Mouse (Mus musculus): ENCODE measurements around the gene Lrrc43.

Gene Lrrc43

DNA sequence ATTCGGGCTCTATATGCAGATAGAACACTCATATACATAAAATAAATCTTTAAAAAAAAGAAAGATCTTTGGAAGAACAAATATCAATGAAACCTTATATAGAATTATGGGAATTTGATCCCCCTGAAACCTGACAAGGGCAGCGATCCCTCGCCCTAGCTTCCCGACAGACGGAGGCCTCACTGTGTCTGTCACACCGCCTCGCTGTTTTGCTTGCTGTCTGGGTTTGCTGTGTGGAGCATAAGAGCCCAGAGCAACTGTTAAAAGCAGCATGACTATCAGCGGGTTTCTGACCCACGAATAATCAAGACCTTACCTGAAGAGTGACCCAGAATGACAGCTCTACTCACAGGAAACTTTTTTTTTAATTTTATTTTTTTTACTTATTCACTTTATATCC is 31.6 kb downstream of the Lrrc43 start:
- no peak for DNase-seq (ENCODE audit: low read depth)

DNA sequence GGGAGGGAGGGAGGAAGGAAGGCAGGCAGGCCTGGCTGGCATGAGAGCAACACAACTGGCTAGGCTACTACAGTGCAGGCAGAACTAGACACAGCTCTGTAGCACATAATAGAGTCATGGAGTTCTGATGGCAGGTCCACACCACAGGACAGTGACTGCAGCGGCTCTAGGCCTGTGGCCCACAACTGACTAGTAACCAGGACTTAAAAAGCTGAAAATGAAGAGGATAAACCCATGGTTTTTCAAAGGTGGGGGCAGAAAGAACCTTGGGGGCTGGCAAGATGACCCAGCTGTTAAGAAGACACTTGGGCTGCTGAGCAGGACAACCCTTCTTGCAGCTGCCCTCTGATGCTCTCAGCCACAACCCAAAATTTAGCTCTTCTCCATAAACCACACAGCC is 32.5 kb downstream of the Lrrc43 start:
- no peak for DNase-seq (ENCODE audit: low read depth)

- DNase-seq (ENCODE audit: low read depth), result no peak
Measured at GRCm38 (mm10) chr5:123522166-123522565, 33.1 kb downstream of the Lrrc43 start.

DNA sequence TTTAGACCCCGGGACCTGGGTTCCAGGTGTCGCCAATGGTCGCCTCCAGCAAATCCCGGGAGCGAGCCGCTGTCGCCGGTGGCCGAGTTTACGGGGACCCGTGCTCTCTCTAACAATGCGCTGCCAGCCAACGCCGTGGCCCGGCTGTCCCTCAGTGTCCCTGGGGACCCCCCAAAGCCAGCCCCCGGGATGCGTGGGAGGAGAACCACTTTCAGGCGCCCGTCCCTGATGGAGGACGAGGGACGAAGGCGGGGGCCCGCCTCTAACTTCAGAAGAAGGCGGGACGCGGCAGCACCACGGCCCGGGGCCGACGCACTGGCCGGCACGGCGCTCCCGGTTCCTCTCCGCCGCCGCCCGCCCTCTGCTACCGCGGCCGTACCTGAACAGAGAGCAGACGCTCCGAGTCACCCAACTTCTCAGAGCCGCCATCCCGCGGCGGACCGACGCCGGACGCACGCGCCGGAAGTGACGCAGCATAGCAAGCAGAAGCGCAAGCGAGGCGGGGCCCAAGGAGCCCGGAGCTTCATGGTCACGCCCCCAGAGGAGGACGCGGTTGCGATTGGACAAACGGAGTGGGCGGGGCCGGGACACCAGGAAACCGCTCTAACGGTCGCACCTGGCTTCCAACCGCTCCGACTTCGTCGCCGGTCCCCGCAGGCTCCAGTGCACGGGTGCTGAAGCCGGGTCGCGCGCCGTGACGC is 34.7 kb downstream of the Lrrc43 start, which contains the start of gene Diablo:
TSS of gene Diablo (minus strand) at position 485 of the 701 bp plus-strand sequence.
- DNase-seq (ENCODE audit: low read depth), result peak; percentile 99

GRCm38 (mm10) chr5:123524393-123524750 is 35.3 kb downstream of the Lrrc43 start:
- no peak for DNase-seq (ENCODE audit: low read depth)

DNA sequence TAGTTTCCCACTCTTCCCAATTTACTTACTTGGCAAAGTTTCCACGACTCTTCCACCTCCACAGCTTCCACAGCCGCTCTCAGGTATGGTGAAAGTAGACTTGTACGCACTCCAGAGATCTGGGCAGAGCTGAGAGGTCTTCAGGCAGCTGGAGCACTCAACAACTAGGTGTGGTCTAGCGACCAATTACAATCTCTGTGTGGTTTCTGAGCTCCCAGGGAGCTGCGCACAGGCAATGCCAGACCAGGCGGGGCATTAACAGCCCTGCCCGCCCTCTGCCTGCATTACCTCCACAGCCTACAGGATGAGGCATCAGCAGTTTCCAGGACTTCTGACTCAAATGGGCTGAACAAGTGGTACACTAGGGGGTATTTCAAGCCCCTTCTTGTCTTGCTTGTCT is 36.2 kb downstream of the Lrrc43 start, which contains the start of gene Gm49027:
TSS of gene Gm49027 (minus strand) at position 208 of the 400 bp plus-strand sequence.
- DNase-seq (ENCODE audit: low read depth), result no peak

DNA sequence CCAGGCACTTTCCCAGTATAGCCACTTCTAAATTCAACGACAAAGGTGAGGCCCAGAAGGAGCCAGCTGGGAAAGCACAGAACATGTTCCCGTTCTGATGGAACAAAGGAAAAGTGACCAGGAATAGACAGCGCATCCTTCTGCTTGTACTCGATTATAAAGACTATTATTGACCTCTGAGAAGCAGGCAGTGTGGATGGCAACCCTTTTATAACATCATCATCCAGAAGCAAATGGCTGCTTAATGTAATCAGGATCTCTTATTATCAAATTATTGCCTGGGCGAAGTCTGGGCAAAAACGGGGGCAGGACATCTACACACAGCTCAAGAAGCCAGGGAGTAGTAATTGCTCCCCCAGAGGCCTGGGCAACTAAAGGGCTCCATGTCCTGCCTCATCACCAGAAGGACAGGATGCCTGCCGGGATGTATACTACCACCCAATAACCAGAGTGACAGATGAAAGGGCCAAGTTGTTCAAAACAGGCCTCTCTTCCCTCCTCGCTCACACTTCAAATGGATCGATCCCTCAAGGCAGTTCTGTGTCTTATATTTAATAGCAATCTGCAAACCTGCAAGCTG is 36.9 kb downstream of the Lrrc43 start:
- DNase-seq (ENCODE audit: low read depth), result no peak

- no peak for DNase-seq (ENCODE audit: low read depth)
Measured at GRCm38 (mm10) chr5:123528641-123529040, 39.5 kb downstream of the Lrrc43 start.

DNA sequence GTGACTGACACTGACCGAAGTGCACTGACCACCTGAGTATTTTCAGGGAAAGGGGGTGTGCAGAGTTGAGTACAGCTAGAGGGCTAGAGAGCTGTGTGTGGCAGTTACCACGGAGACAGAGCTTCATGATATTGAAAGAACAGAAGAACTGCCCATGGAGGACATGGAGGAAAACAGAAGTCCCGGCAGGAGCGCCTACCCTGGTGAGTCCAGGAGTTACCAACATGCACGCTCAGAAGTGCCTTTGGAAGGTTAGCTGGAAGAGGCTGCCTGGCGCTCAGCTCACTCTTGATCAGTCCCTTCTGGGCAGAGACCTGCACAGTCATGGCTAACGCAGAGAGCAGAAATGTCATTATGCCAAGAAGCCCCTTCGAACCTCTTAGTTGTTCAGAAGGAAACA is 41.0 kb downstream of the Lrrc43 start:
- no peak for DNase-seq (ENCODE audit: low read depth)

DNA sequence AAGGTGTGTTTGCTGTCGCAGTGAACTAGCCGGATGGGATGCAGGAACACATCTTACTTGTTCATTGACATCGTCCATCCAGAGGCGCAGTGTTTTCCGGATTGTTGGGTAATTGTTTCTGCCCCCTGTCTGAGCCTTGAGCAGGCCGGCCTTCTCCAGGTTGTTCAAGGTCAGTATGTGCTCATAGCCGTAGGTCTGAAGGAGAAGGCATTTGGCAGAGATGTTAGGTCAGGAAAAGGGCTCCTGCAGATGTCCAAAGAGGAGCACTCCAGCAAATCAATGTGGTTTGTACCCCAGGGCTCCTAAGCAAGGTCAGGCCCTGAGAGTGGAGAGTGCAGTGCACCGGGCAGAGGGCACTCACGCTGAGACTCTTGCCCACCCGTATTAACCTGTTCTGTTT is 44.7 kb downstream of the Lrrc43 start:
- no peak for DNase-seq (ENCODE audit: low read depth)

- no peak for DNase-seq (ENCODE audit: low read depth)
Measured at GRCm38 (mm10) chr5:123555693-123556092, 66.6 kb downstream of the Lrrc43 start.

- no peak for DNase-seq (ENCODE audit: low read depth)
Measured at GRCm38 (mm10) chr5:123556451-123556850, 67.3 kb downstream of the Lrrc43 start.

All from naive thymus-derived CD4-positive, alpha-beta T cell, adult 2 months (primary cell).